Mouse (Mus musculus): ENCODE measurements around the gene Syt7.

GRCm38 (mm10) chr19:10431410-10431809, 42.5 kb downstream of the Syt7 start:
- TF ChIP-seq CTCF (IDR thresholded peaks at IDR 0.05; ENCODE audit: low read depth, low read length) = no peak
- no peak for TF ChIP-seq EP300 (IDR thresholded peaks at IDR 0.05; ENCODE audit: insufficient read depth, low read depth, low read length)
